Mouse (Mus musculus) left cerebral cortex, postnatal 4 days (tissue): ENCODE data around the gene Clca3a1. TPM values are rescaled to one million over a fixed set of nuclear protein-coding genes. Genes with fewer than 3 reads are reported as not detected.
A peak's percentile ranks its signal among the peaks of the same experiment; 100 is the strongest.
"Not testable (repeated sequence)": the region's sequence is repeated elsewhere in the genome, so short reads cannot be mapped to it uniquely, and the experiment has no call there.

Experiments used
- DNase-seq: peaks from one replicate; pipeline ENCODE4 v3.0.0-alpha.2; 2022
- intact Hi-C: fragments of 180-260 bp; cut with DNase I; formaldehyde crosslinking; loops from one replicate; pipeline ENCODE4 v1.15.1; 2025
- total RNA-seq, 2 experiments: library from RNA; stranded (reverse); gene quantifications; 2 replicates each; pipeline ENCODE4 v1.2.3; 2021

The Clca3a1 gene
- total RNA-seq: 1 to 10 TPM in 1 of 2 experiments, under 1 TPM in 1; 0.62 to 1.0 TPM

DNA sequence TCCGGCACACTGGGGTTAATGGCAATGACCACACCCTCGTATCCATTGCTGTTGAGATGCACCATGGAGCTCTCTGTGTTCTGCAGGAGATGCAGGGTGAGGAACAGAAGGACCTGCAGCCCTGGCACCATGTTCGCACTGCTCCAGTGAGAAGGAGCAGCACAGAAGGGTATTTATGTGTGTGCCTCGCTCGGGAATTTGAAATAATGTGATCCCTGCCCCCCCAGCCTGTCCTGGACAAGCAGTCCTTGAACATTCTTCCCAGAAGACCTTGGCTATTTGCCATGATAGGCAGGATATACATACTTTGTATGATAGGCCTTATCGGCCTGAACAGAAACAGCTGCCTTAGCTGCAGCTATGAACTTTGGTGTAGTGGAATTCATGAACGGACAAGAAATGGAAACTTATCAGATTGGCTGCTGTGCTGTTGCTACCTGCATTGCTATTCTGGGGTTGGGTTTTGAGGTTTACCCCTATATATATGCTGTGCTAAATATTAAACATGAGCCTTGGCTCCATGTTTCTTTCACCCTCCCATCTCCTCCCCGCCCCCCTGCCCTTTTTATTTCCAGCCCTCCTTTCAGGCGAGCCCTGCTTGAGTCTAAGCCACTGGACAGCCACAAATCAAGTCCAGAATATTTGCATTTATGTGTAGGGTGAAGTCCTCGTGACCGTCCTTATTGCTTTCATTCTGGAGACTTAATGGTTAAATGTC is at the start of gene Clca3a1:
TSS of gene Clca3a1 (minus strand) at position 386 of the 718 bp plus-strand sequence.
- no peak for DNase-seq
- intact Hi-C loops: no loop called here

DNA sequence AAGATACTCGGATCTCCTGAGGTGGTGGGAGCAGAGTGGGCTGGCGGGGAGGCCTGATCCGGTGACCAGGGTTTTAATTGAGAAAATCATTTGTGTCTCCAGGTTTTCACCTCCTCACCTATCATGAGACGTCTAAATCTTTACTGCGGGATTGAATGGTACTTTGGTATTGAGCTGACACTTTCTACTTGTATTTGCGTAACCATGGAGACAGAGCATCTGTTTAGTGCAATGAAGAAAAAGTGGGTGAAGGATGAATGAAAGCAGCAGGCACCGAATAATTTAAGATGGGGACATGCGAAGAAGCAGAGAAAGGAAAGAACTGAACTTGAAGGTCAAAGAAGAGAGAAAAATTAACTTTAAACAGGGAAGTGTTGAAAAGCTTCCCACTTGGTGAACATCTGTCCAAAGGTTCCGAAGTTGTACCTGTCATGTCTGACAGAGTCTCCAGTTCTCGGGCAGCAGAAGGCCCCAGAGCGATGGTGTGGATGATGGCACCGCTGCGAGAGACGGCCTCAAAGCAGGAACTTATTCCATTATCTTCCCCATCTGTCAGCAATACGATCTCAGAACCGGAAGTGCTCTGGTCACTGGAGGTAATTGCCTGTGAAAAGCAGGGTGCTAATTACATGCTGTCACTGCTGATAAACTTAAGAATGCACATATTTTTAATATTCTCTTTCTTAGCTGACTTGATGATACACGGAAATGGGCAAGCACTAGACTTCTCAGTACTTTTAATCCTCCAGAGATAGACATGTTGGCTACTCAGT is 47.6 kb upstream of the Clca3a1 start:
- intact Hi-C loops, DNase-seq: not testable (repeated sequence)

DNA sequence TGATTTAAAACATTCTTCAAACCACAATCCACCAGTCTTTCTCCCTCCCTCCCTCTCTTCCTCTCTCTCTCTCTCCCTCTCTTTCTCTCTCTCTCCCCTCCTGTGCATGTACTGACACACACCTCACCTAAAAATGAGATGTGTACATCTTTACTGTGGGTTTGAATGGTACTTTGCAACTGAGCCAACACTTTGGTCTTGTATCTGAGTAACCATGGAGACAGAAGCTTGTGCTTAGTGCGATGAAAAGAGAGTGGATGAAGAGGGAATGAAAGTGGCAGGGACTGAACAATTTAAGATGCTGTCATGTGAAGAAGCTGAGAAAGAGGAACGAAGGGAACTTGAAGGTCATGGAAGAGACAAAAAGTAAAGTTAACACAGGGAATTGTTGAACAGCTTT is 45.8 kb upstream of the Clca3a1 start:
- intact Hi-C loops, DNase-seq: not testable (repeated sequence)

DNA sequence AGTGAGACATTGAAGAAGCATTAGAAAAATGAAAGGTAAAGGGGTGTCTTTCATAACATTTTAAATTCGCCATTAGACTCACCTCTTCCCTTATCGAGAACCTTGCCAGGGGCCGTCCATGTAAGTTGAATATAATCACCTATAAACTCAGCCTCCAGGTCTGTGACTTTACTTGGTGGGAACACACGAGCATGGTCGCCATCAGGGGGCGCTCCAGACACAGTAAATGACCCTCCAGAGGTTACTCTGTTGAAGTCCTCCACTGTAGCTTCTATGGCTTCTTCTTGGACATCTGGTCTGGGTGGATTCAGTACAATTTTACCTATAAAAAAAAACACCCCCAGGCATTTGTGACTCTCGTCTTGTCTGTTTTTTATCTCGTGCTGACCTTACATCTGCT is 41.1 kb upstream of the Clca3a1 start:
- intact Hi-C loops: no loop called here
- DNase-seq: peak; percentile 37

DNA sequence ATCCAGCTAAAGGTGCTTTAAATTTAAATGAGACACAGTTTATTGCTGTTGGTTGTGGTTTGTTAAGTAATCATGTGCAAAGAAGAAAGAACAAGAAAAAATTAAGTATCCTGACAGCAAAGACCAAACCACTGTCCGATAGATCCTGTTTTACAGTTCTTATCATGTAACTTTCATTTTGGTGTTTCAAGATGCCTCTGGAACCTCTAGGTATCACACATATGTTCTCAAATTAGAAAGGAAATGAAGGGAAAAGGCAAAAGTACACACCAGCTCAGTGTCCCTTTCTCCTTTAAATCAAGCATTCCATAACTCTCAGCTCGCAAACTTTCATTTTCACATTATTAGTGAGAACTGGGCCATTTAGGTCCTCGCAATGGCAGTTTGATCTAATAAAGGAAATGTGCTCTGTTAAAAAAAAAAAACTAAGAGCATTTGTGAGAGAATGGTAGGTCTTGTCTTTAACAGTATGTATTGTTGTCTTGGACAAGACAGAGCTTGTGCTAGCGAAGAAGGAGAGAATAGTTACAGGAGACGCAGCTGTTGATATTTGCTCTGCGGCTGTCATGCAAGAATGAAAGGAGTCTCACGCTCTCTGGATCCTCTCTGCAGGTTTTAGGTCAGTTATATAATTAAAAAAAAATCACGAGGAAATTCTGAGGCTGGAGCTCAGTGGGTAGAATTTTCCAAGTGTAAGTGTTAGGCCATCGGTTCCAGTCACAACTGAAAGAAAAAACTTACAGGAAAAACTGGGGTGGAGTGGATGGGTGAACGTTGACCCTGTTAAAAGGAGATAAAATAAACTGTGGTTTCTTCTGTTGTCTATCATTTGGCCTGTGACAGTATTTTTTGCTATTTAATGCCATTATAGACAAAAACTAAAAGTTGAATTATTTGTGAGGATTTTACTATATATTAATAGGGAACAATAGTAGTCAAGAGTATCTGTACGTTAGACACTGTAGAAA is 24.7 kb upstream of the Clca3a1 start:
- DNase-seq: no peak

DNA sequence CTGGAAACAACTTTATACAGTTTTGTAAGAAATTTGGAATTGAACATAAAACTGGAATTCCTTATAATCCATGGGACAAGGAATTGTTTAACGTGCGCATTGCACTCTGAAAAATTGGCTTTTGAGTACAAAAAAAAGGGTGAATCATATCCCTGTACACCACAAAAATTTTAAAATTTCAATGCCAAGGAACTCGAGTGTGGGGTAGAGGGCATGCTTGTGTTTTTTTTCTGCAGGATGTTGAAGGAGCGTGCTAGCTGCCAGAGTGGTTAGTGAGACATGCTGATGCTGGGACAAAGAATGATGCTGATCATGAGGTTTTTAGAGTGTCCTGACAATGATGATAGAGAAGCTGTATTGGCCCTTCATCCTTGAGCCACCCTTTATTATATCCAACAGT is 4.4 kb upstream of the Clca3a1 start:
- no peak for DNase-seq
- intact Hi-C loops: no loop called here

More for the DNA sequence above, 24.7 kb upstream of the Clca3a1 start:
- intact Hi-C loops: loop anchor here (2.0 kb wide), 1 partner anchor 47 kb away; no protein-coding TSS in a partner anchor

DNA sequence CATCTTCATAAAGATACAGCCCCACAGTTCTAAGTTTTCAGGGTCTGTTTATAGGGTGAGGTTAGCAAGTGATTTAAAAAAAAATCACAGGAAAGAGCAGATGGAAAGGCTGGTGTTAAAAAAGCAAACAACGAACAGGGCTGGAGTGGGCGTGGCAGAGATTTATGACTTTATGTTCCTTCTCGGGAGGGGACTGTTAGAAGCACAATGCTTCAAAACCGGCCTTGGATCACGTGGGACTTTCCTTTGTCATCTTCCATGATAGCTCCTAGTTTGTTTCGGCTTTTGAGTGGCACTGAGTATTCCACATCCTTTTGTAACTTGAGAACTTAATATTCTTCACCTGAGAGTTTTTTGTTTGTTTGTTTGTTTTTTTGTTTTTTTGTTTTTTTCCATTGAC is 677 bp upstream of the Clca3a1 start:
- intact Hi-C loops: no loop called here
- DNase-seq: no peak

DNA sequence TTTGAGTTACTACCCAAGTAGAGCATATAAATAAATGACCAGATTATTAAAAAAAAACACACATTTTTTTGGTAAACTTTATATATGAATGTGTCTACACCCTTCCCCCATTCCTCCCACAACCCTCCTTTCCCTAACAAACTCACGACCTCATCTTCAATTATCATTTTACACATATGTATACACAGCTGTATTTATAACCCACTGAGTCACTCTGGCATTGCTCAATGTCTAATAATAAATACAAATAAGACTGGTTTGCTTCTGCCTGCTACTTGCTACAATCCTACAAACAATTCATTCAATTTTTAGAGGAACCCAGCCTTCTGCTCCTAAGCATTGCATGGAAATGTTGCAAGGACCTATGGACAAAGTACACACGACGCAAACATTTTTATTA is 1.1 kb downstream of the Clca3a1 start:
- intact Hi-C loops: no loop called here
- DNase-seq: no peak

DNA sequence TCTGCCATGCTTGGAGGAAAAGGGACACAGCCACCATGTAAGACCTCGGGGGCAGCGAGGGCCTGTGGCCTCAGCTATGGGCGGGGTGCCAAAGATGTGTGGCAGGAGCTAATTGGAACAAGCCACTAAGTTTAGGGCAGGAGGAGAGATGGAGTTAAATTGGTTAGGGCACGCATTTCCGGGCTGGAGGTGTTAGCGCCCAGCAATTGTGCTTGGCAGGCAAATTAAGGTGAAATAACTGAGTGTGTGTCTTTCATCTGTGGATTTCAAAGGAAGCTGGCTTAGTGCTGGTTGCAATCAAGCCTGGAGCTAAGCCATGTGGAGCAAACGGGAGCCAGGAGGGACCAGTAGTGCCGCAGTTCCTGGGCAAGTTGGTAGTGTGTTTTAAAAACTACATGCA is 4.7 kb downstream of the Clca3a1 start:
- intact Hi-C loops: not testable (repeated sequence)
- peak; percentile 15 for DNase-seq

DNA sequence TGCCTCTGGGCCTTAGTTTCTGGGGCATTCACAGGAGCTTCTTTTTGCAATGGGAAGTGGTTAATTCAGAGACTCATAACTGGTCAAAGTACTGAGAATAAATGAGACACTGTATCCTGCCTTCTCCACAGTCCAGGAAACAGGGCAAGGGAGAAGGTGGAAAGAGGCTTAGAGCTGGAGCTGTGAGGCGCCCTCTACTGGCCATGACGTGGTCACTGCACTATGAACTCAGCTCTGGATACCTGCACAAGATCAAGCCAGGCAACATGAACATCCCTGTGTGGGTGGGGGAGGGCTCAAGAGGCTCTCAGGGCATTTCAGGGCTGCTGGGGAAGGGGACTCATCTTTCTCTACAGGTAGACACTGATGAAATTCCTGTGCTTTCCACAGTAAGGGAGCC is 7.7 kb downstream of the Clca3a1 start:
- no peak for DNase-seq
- intact Hi-C loops: no loop called here

DNA sequence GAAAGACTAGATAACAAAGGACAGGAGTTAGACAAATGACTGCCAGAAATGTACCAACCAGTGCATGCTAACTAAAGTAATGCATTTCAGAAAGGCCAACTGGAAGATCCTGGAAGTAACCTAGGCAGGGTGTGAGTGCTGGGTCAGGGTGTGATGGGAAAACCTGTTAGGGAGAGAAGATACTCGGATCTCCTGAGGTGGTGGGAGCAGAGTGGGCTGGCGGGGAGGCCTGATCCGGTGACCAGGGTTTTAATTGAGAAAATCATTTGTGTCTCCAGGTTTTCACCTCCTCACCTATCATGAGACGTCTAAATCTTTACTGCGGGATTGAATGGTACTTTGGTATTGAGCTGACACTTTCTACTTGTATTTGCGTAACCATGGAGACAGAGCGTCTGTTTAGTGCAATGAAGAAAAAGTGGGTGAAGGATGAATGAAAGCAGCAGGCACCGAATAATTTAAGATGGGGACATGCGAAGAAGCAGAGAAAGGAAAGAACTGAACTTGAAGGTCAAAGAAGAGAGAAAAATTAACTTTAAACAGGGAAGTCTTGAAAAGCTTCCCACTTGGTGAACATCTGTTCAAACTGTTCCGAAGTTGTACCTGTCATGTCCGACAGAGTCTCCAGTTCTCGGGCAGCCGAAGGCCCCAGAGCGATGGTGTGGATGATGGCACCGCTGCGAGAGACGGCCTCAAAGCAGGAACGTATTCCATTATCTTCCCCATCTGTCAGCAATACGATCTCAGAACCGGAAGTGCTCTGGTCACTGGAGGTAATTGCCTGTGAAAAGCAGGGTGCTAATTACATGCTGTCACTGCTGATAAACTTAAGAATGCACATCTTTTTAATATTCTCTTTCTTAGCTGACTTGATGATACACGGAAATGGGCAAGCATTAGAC is 11.5 kb downstream of the Clca3a1 start:
- intact Hi-C loops, DNase-seq: not testable (repeated sequence)

DNA sequence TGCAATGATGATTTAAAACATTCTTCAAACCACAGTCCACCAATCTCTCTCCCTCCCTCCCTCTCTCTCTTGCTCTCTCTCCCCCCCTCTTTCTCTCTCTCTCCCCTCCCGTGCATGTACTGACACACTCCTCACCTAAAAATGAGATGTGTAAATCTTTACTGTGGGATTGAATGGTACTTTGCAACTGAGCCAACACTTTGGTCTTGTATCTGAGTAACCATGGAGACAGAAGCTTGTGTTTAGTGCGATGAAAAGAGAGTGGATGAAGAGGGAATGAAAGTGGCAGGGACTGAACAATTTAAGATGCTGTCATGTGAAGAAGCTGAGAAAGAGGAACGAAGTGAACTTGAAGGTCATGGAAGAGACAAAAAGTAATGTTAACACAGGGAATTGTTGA is 13.1 kb downstream of the Clca3a1 start:
- intact Hi-C loops, DNase-seq: not testable (repeated sequence)

DNA sequence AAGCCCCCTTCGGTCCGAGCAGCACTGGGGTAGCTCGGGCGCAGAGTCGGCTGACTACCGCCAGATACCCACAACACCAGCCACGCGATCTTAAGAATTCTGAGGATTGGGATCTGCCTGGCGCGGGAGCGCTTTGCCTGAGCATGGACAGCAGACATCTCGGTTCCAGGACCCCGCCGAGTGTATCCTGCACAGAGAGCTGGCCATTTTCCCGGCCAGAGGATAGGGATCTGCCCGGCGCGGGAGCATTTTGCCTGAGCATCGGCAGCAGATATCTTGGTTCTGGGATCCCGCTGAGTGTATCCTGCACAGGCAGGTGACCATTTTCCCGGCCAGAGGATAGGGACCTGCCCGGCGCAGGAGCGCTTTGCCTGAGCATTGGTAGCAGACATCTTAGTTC is 22.4 kb downstream of the Clca3a1 start:
- intact Hi-C loops: loop anchor here (2.0 kb wide), 1 partner anchor 48 kb away; no protein-coding TSS in a partner anchor

DNA sequence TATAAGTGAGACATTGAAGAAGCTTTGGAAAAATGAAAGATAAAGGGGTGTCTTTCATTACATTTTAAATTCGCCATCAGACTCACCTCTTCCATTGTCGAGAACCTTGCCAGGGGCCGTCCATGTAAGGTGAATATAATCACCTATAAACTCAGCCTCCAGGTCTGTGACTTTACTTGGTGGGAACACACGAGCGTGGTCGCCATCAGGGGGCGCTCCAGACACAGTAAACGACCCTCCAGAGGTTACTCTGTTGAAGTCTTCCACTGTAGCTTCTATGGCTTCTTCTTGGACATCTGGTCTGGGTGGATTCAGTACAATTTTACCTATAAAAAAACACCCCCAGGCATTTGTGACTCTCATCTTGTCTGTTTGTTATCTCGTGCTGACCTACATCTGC is 23.9 kb downstream of the Clca3a1 start:
- DNase-seq: peak; percentile 66
- intact Hi-C loops: no loop called here

More for the DNA sequence above, 22.4 kb downstream of the Clca3a1 start:
- not testable (repeated sequence) for DNase-seq

DNA sequence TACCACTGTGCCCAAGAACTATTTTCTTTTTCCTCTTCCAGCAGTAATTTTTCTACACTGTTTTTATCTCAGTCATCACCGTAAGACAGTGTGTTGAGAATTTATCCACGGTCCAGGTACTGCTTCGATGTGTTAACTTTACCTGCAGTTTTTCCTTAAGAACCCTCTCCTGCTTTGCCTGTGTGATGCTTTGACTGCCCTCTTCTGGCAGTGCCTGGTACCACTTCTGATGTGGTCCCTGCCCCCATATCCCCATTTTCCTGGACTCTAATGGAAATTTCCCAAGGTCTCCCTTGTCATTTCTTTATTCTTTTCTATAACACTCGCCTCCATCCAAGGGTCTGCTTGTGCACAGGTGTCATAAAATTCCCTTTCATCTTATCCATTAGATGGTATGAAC is 37.3 kb downstream of the Clca3a1 start:
- DNase-seq: peak; percentile 31
- intact Hi-C loops: no loop called here

DNA sequence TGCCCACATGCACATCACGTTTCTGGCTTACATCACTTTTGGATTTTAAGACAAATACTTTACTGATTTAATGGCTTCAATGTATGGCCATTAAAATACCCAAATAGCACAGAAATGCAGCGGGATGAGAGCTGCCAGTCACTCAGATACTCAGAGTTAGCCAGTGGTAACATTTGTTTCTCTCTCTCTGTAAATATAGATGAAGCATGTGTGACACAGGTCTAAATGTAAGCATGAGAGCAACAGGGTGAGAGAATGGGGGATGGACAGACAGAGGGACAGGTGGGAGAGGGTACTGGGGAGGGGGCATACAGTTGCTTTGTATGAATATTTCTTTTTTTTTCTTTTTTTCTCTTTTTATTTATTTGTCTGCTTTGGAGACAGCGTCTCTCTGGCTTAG is 38.2 kb downstream of the Clca3a1 start:
- intact Hi-C loops, DNase-seq: not testable (repeated sequence)

DNA sequence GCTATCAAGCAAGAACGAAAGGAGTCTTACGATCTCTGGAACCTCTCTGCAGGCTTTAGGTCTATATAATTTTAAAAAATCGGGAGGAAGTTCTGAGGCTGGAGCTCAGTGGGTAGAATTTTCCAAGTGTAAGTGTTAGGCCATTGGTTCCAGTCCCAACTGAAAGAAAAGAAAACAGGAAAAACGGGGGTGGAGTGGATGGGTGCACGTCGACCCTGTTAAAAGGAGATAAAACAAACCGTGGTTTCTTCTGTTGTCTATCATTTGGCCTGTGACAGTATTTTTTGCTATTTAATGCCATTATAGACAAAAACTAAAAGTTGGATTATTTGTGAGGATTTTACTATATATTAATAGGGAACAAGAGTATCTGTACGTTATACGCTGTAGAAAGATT is 38.9 kb downstream of the Clca3a1 start:
- intact Hi-C loops: no loop called here
- DNase-seq: no peak

DNA sequence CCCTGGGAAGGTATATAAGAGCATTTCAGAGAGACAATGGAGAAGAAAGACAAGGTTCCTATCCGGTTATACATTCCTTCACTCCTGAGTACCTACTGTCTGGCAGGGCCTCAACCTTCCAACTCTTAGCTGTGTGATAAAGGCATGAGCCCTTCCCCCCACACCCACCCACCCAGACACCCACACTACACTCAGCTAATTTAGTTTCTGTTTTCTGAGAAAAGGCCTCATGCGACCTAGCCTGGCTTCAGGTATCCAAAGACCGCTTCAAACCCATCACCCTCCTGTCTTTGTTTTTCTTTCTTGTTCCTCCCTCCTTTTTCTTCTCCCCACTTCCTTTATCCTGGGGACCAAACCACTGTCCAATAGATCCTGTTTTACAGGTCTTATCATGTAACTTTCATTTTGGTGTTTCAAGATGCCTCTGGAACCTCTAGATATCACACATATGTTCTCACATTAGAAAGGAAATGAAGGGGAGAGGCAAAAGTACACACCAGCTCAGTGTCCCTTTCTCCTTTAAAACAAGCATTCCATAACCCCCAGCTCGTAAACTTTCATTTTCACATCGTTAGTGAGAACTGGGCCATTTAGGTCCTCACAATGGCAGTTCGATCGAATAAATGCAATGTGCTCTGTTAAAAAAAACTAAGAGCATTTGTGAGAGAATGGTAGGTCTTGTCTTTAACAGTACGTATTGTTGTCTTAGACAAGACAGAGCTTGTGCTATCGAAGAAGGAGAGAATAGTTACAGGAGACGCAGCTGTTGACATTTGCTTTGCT is 39.5 kb downstream of the Clca3a1 start:
- intact Hi-C loops: no loop called here
- no peak for DNase-seq
